Mouse (Mus musculus): ENCODE measurements around the gene Gm17490. TPM values are rescaled to one million over a fixed set of nuclear protein-coding genes. Genes with fewer than 3 reads are reported as not detected.

The Gm17490 gene
- polyA plus RNA-seq, 1 experiment from 2014 or later: not detected

DNA sequence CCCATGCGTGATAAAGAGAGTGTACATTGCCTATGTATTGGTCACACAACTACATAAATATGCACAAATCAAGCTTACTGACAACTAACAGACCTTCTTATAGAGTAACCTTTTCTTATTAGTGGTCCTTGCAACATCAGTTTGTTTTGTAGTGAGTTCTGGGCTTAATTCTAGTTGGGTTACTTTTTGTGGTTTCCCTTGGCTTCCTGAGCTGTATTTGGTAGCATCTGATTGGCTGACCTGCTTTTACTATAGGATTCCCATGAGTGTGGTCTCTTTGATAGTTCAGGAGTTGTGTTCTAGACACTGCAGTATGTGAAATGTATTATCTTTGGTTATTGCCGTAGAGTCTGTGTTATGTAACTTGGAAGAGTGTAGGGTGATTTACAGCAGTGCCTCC, 31.5 kb upstream of the Gm17490 start:
- no peaks in the 10 kb centered on the region for H3K27me3 ChIP-seq (ENCODE audit: control insufficient read depth, insufficient read depth, low read length)

DNA sequence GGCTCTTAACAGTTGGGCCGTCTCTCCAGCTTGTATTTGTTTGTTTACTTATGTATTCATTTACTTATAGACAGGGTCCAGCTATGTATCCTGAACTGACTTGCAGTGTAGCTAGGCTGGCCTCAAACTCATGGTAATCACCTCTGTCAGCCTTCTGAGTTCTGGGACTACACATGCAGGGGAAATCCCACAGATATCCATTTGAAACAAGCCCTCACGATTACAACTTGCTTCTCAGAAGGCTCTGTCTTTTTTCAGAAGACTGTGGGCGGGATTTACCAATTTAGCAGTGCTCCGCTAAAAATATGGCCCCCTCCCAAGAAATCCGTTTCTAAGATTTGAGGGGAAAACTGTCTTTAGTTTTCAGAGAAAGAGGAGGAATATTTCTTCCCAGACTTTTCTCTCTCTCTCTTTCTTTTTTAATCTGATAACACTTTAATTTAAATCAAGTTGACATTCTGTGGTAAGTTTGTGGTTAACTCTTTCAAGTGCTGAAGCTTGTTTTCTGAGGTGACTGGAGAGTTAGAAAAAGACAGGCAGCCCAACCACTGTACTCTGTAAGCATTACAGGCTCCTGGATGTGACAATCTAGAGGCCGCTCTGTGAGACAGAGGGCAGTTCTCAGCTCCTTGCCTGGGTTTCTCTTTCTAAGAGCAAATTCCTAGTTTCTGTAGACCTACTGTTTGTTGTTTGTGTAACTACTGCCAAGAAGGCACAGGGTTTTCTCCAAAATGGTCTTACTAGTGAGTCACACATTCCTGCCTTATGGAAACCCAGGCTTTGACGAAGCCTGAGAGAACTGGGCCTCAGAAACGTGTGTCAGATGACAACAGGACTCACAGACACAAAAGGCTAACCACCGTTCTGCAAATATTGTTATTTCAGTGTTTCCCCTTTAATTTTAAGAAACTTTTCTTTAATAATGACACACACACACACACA, 29.2 kb upstream of the Gm17490 start:
- ATAC-seq (ENCODE audit: insufficient read depth, low FRiP score): no peak
- no peaks in the 10 kb centered on the region for H3K36me3 ChIP-seq (ENCODE audit: control insufficient read depth, insufficient read depth, low read length)
- no peak overlapping the region for H3K27ac ChIP-seq (ENCODE audit: low read length)
- 54% methylated on average over 9 of the region's 9 CpGs for WGBS
- no peaks in the 10 kb centered on the region for H3K9me3 ChIP-seq (replicated peaks; ENCODE audit: control insufficient read depth, low read length)
- no peak overlapping the region for H3K9ac ChIP-seq (ENCODE audit: low read length)
- no peaks in the 10 kb centered on the region for H3K27me3 ChIP-seq (ENCODE audit: control insufficient read depth, insufficient read depth, low read length)
- no peak overlapping the region for H3K4me3 ChIP-seq (replicated peaks; ENCODE audit: low read length)
- no peaks in the 10 kb centered on the region for H3K4me1 ChIP-seq (ENCODE audit: control insufficient read depth, insufficient read depth, low read length)
- H3K4me2 ChIP-seq (ENCODE audit: low read depth, low read length): no peak overlapping the region

More for the DNA sequence above, 31.5 kb upstream of the Gm17490 start:
- H3K4me3 ChIP-seq (replicated peaks; ENCODE audit: low read length): no peak overlapping the region
- no peaks in the 10 kb centered on the region for H3K4me1 ChIP-seq (ENCODE audit: control insufficient read depth, insufficient read depth, low read length)
- no peak overlapping the region for H3K9ac ChIP-seq (ENCODE audit: low read length)
- no peak overlapping the region for H3K4me2 ChIP-seq (ENCODE audit: low read depth, low read length)
- ATAC-seq (ENCODE audit: insufficient read depth, low FRiP score): no peak
- H3K27ac ChIP-seq (ENCODE audit: low read length): no peak overlapping the region
- H3K9me3 ChIP-seq (replicated peaks; ENCODE audit: control insufficient read depth, low read length): no peaks in the 10 kb centered on the region
- 86% methylated on average over 2 of the region's 2 CpGs for WGBS
- no peaks in the 10 kb centered on the region for H3K36me3 ChIP-seq (ENCODE audit: control insufficient read depth, insufficient read depth, low read length)

DNA sequence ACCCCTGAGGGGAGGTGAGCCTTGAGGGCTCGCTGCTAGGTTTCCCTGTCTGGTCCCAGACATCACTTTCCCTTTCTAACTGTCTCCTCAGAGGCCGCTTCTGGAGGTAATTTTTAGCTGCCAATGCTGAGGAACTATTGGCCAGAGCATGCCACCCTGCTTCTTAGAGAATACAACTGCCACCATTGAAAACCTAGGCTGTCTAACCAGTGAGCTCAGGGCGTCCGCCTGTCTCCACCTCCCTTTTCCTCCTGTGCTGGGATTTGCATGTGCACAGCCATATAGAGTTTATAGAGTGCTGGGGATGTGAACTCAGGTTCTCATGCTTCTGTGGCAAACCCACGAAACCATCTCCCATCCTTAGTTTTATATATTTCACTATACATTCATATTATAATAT, 27.7 kb upstream of the Gm17490 start:
- H3K4me1 ChIP-seq (ENCODE audit: control insufficient read depth, insufficient read depth, low read length): no peaks in the 10 kb centered on the region
- H3K27ac ChIP-seq (ENCODE audit: low read length): no peak overlapping the region
- H3K27me3 ChIP-seq (ENCODE audit: control insufficient read depth, insufficient read depth, low read length): no peaks in the 10 kb centered on the region
- no peaks in the 10 kb centered on the region for H3K36me3 ChIP-seq (ENCODE audit: control insufficient read depth, insufficient read depth, low read length)
- H3K9me3 ChIP-seq (replicated peaks; ENCODE audit: control insufficient read depth, low read length): no peaks in the 10 kb centered on the region
- H3K4me3 ChIP-seq (replicated peaks; ENCODE audit: low read length): no peak overlapping the region
- ATAC-seq (ENCODE audit: insufficient read depth, low FRiP score): no peak
- 69% methylated on average over 5 of the region's 5 CpGs for WGBS
- no peak overlapping the region for H3K4me2 ChIP-seq (ENCODE audit: low read depth, low read length)
- H3K9ac ChIP-seq (ENCODE audit: low read length): no peak overlapping the region

DNA sequence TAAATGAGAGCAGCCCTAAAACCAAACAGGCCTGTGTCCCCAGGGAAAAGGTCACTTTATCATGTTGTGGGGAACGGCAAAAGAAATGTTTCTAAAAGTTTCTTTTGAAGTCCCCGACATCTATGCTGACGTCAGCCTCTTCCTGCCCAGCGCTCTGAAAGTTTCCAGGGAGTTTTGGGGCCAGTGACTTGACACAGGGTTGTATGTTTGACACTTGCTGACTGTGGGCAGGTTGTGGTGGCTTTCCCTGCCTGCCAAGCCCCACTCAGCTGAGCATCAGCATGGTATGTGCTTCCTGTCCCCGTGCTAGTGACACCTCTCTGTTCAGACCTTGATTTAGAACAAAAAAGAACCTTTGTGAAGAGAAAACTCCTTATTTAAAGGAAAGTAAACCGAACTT, 27.3 kb upstream of the Gm17490 start:
- 32% methylated on average over 6 of the region's 6 CpGs for WGBS
- no peak overlapping the region for H3K9ac ChIP-seq (ENCODE audit: low read length)

DNA sequence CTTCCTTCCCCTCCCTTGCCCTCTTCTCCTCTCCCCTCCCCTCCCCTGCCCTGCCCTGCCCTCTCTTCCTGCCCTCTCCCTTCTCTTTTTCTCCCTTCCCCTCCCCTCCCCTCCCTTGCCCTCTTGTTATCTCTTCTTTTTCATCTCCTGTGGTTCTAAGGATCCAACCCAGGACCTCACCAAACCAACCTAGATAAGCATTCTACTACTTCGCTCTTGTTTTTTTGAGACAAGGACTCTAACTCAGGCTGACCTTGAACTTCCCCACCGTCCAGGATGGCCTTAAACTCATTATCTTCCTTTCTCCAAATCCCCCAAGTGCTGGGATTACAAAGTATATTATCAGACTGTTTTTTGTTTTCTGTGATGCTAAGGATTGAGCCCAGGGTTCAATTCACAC, 26.7 kb upstream of the Gm17490 start:
- ATAC-seq (ENCODE audit: insufficient read depth, low FRiP score): no peak
- Histone ChIP-seq H3K9ac (ENCODE audit: low read length) (no peak overlapping the region), H3K4me2 (ENCODE audit: low read depth, low read length) (no peak overlapping the region), H3K27ac (ENCODE audit: low read length) (no peak overlapping the region), H3K4me1 (ENCODE audit: control insufficient read depth, insufficient read depth, low read length) (no peaks in the 10 kb centered on the region), H3K27me3 (ENCODE audit: control insufficient read depth, insufficient read depth, low read length) (no peaks in the 10 kb centered on the region), H3K36me3 (ENCODE audit: control insufficient read depth, insufficient read depth, low read length) (no peaks in the 10 kb centered on the region), H3K4me3 (replicated peaks; ENCODE audit: low read length) (no peak overlapping the region), H3K9me3 (replicated peaks; ENCODE audit: control insufficient read depth, low read length) (no peaks in the 10 kb centered on the region)
- 61% methylated on average over 2 of the region's 2 CpGs for WGBS

More for the DNA sequence above, 27.3 kb upstream of the Gm17490 start:
- Histone ChIP-seq H3K9me3 (replicated peaks; ENCODE audit: control insufficient read depth, low read length) (no peaks in the 10 kb centered on the region), H3K4me3 (replicated peaks; ENCODE audit: low read length) (no peak overlapping the region), H3K27me3 (ENCODE audit: control insufficient read depth, insufficient read depth, low read length) (no peaks in the 10 kb centered on the region), H3K4me1 (ENCODE audit: control insufficient read depth, insufficient read depth, low read length) (no peaks in the 10 kb centered on the region), H3K36me3 (ENCODE audit: control insufficient read depth, insufficient read depth, low read length) (no peaks in the 10 kb centered on the region), H3K27ac (ENCODE audit: low read length) (no peak overlapping the region), H3K4me2 (ENCODE audit: low read depth, low read length) (no peak overlapping the region)
- no peak for ATAC-seq (ENCODE audit: insufficient read depth, low FRiP score)

DNA sequence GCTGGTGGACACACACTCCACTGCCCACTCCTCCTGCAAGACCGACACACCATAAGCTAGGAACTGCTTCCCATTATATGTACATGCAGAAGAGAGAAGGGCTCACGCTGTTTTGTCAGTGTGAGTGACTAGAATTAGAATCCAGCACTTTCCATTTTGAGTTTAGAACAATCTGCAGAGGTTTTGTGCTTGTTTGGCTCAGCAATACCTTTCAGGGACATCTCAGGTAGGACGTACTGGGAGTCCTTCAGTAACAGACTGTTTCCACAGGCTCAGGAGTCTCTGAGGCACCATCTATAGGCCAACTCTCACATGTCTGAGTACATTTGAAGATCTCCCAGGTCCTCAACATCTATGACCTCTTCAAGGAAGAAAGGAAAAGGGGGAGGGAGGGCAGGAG, 26.1 kb upstream of the Gm17490 start:
- no peak overlapping the region for H3K9ac ChIP-seq (ENCODE audit: low read length)
- H3K4me2 ChIP-seq (ENCODE audit: low read depth, low read length): no peak overlapping the region
- no peaks in the 10 kb centered on the region for H3K9me3 ChIP-seq (replicated peaks; ENCODE audit: control insufficient read depth, low read length)
- 85% methylated on average over 3 of the region's 3 CpGs for WGBS
- no peaks in the 10 kb centered on the region for H3K4me1 ChIP-seq (ENCODE audit: control insufficient read depth, insufficient read depth, low read length)
- H3K27ac ChIP-seq (ENCODE audit: low read length): no peak overlapping the region
- no peak for ATAC-seq (ENCODE audit: insufficient read depth, low FRiP score)
- H3K27me3 ChIP-seq (ENCODE audit: control insufficient read depth, insufficient read depth, low read length): no peaks in the 10 kb centered on the region
- H3K36me3 ChIP-seq (ENCODE audit: control insufficient read depth, insufficient read depth, low read length): no peaks in the 10 kb centered on the region
- no peak overlapping the region for H3K4me3 ChIP-seq (replicated peaks; ENCODE audit: low read length)

DNA sequence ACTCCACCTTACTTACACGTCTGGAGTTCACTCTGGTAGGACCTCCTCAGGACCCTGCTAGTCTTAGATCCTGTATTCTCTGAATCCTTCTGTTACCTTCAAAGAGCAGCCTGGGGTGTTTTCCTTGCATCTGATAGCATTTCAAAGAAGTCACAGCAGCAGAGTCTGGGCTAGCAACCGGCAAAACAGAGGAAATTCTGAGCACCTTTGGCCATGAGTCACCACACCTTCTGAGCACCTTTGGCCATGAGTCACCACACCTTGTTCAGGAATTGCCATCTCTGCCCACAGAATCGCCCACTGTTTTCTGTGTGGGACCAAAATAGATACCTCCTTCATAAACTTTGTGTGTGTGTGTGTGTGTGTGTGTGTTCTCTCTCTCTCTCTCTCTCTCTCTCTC, 25.4 kb upstream of the Gm17490 start:
- Histone ChIP-seq H3K27me3 (ENCODE audit: control insufficient read depth, insufficient read depth, low read length) (no peaks in the 10 kb centered on the region), H3K4me2 (ENCODE audit: low read depth, low read length) (no peak overlapping the region), H3K36me3 (ENCODE audit: control insufficient read depth, insufficient read depth, low read length) (no peaks in the 10 kb centered on the region), H3K4me1 (ENCODE audit: control insufficient read depth, insufficient read depth, low read length) (no peaks in the 10 kb centered on the region), H3K27ac (ENCODE audit: low read length) (no peak overlapping the region), H3K9me3 (replicated peaks; ENCODE audit: control insufficient read depth, low read length) (no peaks in the 10 kb centered on the region), H3K4me3 (replicated peaks; ENCODE audit: low read length) (no peak overlapping the region), H3K9ac (ENCODE audit: low read length) (no peak overlapping the region)
- ATAC-seq (ENCODE audit: insufficient read depth, low FRiP score): no peak
- WGBS: 39% methylated on average over 3 of the region's 3 CpGs

DNA sequence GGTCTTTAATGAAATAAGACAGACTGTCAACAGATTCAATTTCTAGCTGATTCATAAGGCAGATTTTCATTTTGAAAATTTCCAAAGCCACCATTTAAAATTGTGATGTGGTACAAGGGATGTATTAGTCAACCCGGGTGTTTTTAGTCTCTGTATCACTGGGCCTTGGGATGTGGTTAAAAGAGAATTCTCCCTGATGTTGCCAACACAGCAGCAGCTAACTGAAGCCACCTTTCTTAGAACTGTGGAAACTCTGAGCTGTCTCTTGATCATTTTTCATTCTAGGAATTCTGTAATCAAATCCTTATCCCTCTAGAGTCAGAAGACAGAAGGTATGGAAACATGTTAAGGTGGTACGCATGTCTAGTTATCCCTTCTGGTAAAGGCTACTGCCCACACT, 19.2 kb upstream of the Gm17490 start:
- no peak overlapping the region for H3K27ac ChIP-seq (ENCODE audit: low read length)
- 82% methylated on average over 2 of the region's 2 CpGs for whole genome bisulfite sequencing
- no peaks in the 10 kb centered on the region for H3K9me3 ChIP-seq (replicated peaks; ENCODE audit: control insufficient read depth, low read length)
- no peak overlapping the region for H3K4me3 ChIP-seq (replicated peaks; ENCODE audit: low read length)
- H3K27me3 ChIP-seq (ENCODE audit: control insufficient read depth, insufficient read depth, low read length): no peaks in the 10 kb centered on the region
- no peak overlapping the region for H3K9ac ChIP-seq (ENCODE audit: low read length)
- no peak overlapping the region for H3K4me2 ChIP-seq (ENCODE audit: low read depth, low read length)
- H3K36me3 ChIP-seq (ENCODE audit: control insufficient read depth, insufficient read depth, low read length): no peaks in the 10 kb centered on the region
- no peaks in the 10 kb centered on the region for H3K4me1 ChIP-seq (ENCODE audit: control insufficient read depth, insufficient read depth, low read length)
- no peak for ATAC-seq (ENCODE audit: insufficient read depth, low FRiP score)

DNA sequence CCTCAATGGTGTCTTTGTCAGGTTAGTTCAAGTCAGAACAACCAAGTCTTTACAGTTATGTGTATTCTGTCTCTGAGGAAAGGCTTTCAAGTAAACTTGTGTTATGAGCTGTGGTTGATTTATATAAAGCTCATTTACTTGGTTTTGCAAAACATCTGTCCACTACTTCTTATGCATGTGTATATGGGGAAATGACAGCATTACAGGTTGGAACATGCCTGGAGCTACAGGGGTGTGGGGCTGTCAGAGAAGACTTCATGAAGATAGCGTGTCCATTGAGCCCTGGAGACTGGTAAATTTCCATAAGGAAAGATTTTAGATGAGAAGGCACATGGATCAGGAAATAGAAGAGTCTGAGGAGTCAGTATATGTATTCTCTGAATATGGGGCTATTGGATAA, 18.0 kb upstream of the Gm17490 start:
- Histone ChIP-seq H3K9me3 (replicated peaks; ENCODE audit: control insufficient read depth, low read length) (no peaks in the 10 kb centered on the region), H3K27me3 (ENCODE audit: control insufficient read depth, insufficient read depth, low read length) (no peaks in the 10 kb centered on the region), H3K4me3 (replicated peaks; ENCODE audit: low read length) (no peak overlapping the region), H3K36me3 (ENCODE audit: control insufficient read depth, insufficient read depth, low read length) (no peaks in the 10 kb centered on the region), H3K4me2 (ENCODE audit: low read depth, low read length) (no peak overlapping the region), H3K9ac (ENCODE audit: low read length) (no peak overlapping the region), H3K4me1 (ENCODE audit: control insufficient read depth, insufficient read depth, low read length) (no peaks in the 10 kb centered on the region), H3K27ac (ENCODE audit: low read length) (no peak overlapping the region)
- ATAC-seq (ENCODE audit: insufficient read depth, low FRiP score): no peak; the same call in 1 of the 2 replicates
- 73% methylated on average over 1 of the region's 1 CpGs for WGBS
